Mouse (Mus musculus) intestine, embryonic 16.5 days (tissue): ENCODE measurements around the gene Adgrf5. TPM values are rescaled to one million over a fixed set of nuclear protein-coding genes. Genes with fewer than 3 reads are reported as not detected.

Experiments used
- ATAC-seq: fragments of 200-750 bp; cut with Nextera tagmentation; 2 replicates; pipeline ENCODE4 v1.8.0; 2017; ENCODE audit warnings: moderate TSS enrichment, moderate library complexity
- H3K27ac ChIP-seq: fragments of 300-500 bp; sonication (generic); 2 replicates; pipeline ENCODE4 v1.5.1; 2014; ENCODE audit warnings: mild to moderate bottlenecking, low read length
- H3K27me3 ChIP-seq: fragments of 300-500 bp; sonication (generic); replicated peaks from 2 replicates; pipeline ENCODE4 v1.6.1; 2014; ENCODE audit warnings: low read length, control low read depth, mixed read lengths; ENCODE audit not compliant: control insufficient read depth, insufficient read depth
- H3K36me3 ChIP-seq: fragments of 300-500 bp; sonication (generic); 2 replicates; pipeline ENCODE4 v1.6.1; 2014; ENCODE audit warnings: low read length, control low read depth; ENCODE audit not compliant: control insufficient read depth, insufficient read depth
- H3K4me1 ChIP-seq: fragments of 300-500 bp; sonication (generic); 2 replicates; pipeline ENCODE4 v1.6.1; 2014; ENCODE audit warnings: low read length, control low read depth, mixed read lengths; ENCODE audit not compliant: control insufficient read depth, insufficient read depth
- H3K4me2 ChIP-seq: fragments of 300-500 bp; sonication (generic); 2 replicates; pipeline ENCODE4 v1.6.1; 2014; ENCODE audit warnings: low read depth, low read length, control low read depth
- H3K4me3 ChIP-seq: fragments of 300-500 bp; sonication (generic); 2 replicates; pipeline ENCODE4 v1.5.1; 2014; ENCODE audit warnings: mild to moderate bottlenecking, low read length
- H3K9ac ChIP-seq: fragments of 300-500 bp; sonication (generic); 2 replicates; pipeline ENCODE4 v1.6.1; 2014; ENCODE audit warnings: low read depth, low read length
- H3K9me3 ChIP-seq: fragments of 300-500 bp; sonication (generic); 2 replicates; pipeline ENCODE4 v1.6.1; 2016; ENCODE audit warnings: low read length, control low read depth; ENCODE audit not compliant: control insufficient read depth
- WGBS: fragments of 180-500 bp; shearing (Covaris S2); extraction: QIAGEN DNeasy Blood & Tissue Kit; methylation state at CpG from one replicate; pipeline ENCODE4 v1.1.7; 2014; 5-methylcytosine and 5-hydroxymethylcytosine counted together
- polyA plus RNA-seq: library from polyadenylated mRNA; unstranded; fragments of >200 nt; fragmentation: Nextera tagmentation; extraction: Ambion mirVana; gene quantifications from 2 replicates; pipeline ENCODE4 v1.2.1, GENCODE M21; 2015

Gene Adgrf5
- polyA plus RNA-seq, result 10.3 and 10.6 TPM in 2 replicates

DNA sequence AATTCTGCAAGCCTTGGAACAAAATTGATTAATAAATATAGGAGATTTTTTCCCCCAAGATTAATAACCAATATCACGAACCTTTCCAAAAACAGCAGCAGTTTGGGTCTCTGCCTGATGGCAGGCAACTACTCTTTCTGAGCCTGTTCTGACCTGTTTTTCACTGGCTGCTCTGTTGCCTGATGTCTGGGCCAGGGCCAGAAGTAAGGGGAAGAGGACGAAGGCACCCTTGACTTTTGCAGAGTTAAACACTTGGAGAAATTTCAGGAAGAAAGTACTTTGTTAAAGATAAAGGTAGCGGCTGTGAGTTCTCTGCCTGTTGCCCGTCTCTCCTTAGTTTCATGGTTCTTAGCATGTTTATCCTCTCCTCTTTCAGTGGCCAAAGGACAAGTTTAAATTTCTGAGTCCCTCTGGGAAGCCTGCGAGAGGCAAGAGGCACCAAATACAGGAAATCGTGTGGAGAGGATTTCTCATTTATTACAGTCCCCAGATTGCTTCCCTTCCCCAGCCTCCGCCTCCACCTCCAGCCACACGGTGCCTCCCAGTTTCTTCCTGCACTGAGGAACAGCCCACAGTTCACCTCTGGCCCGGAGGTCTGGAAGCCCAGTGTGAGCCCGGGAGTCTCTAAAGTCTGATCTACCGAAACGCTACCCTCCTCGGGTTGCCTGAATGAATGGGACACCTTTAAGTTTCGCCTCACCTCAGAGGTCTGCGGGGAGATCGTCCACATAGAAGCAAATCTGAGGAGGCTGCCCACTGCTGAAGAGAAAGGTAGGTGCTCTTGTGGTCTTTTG lies at the start of gene Adgrf5:
TSS of gene Adgrf5 (plus strand) at position 626 of the 794 bp plus-strand sequence.
- Histone ChIP-seq H3K4me2 (peak within 1 kb of the TSS; percentile 30), H3K9ac (peak within 1 kb of the TSS; percentile 48; the same call in 1 of the 2 replicates)

DNA sequence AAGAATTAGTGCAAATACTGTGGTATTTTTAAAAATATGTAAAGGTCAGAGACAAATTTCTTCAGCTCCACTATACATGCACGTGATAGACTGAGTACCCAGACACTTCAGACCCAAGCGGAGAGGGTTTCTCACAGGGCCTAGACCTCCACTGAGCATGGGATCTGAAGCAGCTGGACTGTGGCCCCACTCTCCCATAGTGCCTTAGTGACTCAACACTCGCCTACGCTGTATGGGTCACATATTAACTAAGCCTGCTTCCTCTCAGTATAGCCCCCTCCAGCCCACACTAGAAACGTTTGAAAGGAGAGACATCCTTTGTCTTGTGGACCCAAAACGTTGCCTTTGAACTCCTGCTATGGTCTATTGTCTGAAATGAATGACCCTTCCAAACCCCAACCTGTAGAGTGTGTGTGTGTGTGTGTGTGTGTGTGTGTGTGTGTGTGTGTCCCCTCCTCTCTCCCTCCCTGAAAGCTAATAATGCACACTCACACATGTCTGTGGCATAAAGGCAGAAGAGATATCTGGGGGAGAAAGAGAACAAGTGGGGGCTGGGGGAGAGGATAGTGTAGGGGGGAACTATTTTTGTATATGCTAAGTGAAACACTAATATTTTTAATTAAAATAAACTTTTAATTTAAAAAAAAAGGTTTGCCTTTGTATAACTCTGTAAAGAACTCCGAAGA lies 34.1 kb upstream of the Adgrf5 start:
- Histone ChIP-seq H3K27ac (no peak overlapping the region), H3K27me3 (no peaks in the 10 kb centered on the region)
- WGBS, result 44% methylated on average over 7 of the region's 7 CpGs

More for the DNA sequence above, at the start of gene Adgrf5:
- Histone ChIP-seq H3K4me3 (peak within 1 kb of the TSS; percentile 30), H3K27ac (peak within 1 kb of the TSS; percentile 34), H3K27me3 (no peaks in the 10 kb centered on the region), H3K36me3 (no peaks in the 10 kb centered on the region), H3K9me3 (no peaks in the 10 kb centered on the region), H3K4me1 (peaks cover 13% of the 10 kb centered on the region)
- WGBS, result 28% methylated on average over 16 of the region's 16 CpGs
- ATAC-seq, result peak; percentile 86

DNA sequence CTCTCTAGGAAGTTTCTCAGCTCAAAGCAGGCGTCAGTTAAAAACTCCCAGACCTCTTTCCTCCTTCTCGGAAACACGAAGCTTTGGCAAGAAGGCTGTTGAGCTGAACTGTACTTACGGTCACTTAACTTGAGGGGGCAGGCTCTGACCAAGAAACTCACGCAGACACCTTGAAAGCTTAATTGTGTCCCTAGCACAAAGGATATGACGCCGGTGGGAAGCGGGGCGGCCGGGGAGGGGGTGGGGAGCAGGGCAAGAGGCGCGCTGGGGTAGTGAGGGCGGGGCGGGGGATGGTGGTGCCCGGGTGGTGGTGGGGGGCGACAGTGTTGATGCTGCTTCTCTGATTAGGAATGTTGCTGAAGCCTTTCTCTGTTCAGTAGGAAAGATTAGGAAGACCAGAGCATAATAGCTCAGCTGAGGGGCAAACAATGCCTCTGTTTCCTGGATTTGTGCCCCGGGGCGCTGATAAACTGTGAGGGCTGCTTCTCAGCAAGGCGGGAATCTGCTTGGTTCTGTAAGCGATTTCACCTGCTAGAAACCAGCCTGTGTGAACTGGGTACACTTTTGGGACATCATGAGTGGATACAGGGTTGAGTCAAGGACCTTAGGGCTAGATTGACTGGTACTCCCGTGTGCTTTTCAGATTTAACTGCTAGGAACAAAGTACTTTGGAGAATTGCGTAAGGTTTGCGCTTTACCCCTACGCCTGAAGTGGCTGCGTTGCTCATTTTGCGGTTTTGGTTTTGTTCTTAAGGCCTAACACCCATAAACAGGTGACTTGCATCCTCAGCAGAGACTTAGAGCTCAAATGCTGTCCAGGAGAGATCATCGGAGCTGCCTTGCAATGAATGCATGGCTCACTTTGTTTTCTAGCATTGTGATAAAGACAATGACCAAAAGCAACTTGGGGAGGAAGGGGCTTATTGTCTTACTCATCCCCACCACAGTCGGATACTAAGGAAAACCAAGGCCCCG lies 33.2 kb upstream of the Adgrf5 start:
- Histone ChIP-seq H3K9ac (peak overlapping the region; percentile 51; the same call in 1 of the 2 replicates), H3K4me2 (peak overlapping the region; percentile 51)

More for the DNA sequence above, 34.1 kb upstream of the Adgrf5 start:
- Histone ChIP-seq H3K4me2 (peak overlapping the region; percentile 51; the same call in 1 of the 2 replicates), H3K4me1 (peaks cover 9% of the 10 kb centered on the region; the same call in 1 of the 2 replicates), H3K36me3 (no peaks in the 10 kb centered on the region), H3K9me3 (no peaks in the 10 kb centered on the region; the same call in 1 of the 2 replicates), H3K9ac (0 out of 2 replicates have a peak overlapping the region, but pooled peaks have one; percentile 51), H3K4me3 (no peak overlapping the region)
- ATAC-seq, result peak; percentile 82

DNA sequence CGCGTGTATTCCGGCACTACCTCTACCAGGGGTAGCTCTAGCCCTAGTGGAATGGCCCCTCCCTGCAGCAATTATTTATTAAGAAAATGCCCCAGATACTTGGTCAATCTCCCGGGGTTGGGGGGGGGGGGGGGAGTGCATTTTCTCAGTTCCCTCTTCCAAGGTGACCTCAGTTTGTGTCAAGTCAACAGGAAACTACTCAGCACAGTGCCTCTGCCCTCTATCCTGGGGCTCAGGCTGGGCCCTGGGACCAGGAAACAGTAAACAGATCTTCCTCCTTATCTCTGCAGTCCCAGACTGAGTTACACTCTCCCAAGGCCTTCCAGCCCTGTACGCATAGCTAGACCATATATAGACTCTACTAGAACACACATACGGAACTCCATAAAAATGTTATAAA lies 32.4 kb upstream of the Adgrf5 start:
- Histone ChIP-seq H3K4me2 (no peak overlapping the region), H3K9me3 (no peaks in the 10 kb centered on the region; the same call in 1 of the 2 replicates), H3K4me1 (peaks cover 12% of the 10 kb centered on the region; the same call in 1 of the 2 replicates), H3K27ac (no peak overlapping the region), H3K4me3 (no peak overlapping the region), H3K9ac (no peak overlapping the region), H3K27me3 (no peaks in the 10 kb centered on the region), H3K36me3 (no peaks in the 10 kb centered on the region)
- peak; percentile 64 for ATAC-seq
- 60% methylated on average over 6 of the region's 6 CpGs for WGBS

More for the DNA sequence above, 33.2 kb upstream of the Adgrf5 start:
- no peaks in the 10 kb centered on the region for H3K27me3 ChIP-seq
- peak overlapping the region; percentile 39; the same call in 1 of the 2 replicates for H3K27ac ChIP-seq
- H3K4me3 ChIP-seq, result peak overlapping the region; percentile 34
- H3K9me3 ChIP-seq, result no peaks in the 10 kb centered on the region; the same call in 1 of the 2 replicates
- no peaks in the 10 kb centered on the region for H3K36me3 ChIP-seq
- peaks cover 9% of the 10 kb centered on the region; the same call in 1 of the 2 replicates for H3K4me1 ChIP-seq
- WGBS, result 17% methylated on average over 29 of the region's 29 CpGs
- peak; percentile 81 for ATAC-seq

DNA sequence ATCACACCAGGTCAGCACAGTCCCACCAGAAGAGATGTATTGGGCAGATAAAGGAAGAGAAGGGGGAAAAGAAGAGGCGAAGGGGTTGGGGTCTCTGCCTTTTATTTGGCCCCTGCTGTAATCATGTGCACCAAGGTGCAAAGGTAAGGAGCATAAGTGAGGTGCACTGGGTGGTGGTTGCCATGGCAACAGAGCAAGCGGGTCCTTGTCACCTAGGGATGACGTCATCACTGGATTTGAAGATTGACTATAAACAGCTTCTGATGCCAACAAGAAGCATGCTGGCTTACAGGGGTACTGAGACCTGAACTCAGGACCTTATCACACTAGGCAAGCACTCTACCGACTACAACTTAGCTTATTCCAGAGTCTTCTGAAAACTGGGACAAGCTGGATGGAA lies 31.0 kb upstream of the Adgrf5 start:
- Histone ChIP-seq H3K4me2 (no peak overlapping the region), H3K27me3 (no peaks in the 10 kb centered on the region), H3K4me3 (no peak overlapping the region), H3K36me3 (no peaks in the 10 kb centered on the region), H3K27ac (no peak overlapping the region), H3K4me1 (peaks cover 12% of the 10 kb centered on the region; the same call in 1 of the 2 replicates), H3K9ac (no peak overlapping the region), H3K9me3 (no peaks in the 10 kb centered on the region; the same call in 1 of the 2 replicates)
- ATAC-seq, result no peak
- WGBS, result 77% methylated on average over 4 of the region's 4 CpGs

DNA sequence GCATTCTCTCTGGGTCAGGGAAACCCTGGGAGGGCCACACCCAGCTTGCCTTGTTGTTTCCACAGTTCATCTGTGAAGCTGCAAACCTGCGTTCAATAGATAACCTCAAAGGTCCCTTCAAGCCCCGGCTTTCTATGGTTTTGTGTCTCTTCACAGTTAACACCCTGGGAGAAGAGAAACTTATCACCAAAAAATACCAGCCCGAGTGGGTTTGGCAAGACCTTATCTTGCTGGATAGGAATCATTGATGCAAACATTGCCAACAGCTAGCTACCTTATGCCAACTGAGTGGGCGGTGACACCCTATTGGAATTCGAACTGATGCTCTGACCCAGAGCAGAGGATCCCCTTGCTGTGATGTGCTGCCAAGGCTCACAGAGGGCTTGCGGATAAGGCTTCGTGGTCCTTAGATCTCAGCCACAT lies 30.5 kb upstream of the Adgrf5 start:
- 70% methylated on average over 7 of the region's 7 CpGs for WGBS
- H3K4me2 ChIP-seq, result no peak overlapping the region
- ATAC-seq, result no peak
- H3K36me3 ChIP-seq, result no peaks in the 10 kb centered on the region
- no peak overlapping the region for H3K9ac ChIP-seq
- H3K27me3 ChIP-seq, result no peaks in the 10 kb centered on the region
- H3K4me1 ChIP-seq, result peaks cover 12% of the 10 kb centered on the region; the same call in 1 of the 2 replicates
- H3K27ac ChIP-seq, result no peak overlapping the region
- H3K4me3 ChIP-seq, result no peak overlapping the region
- no peaks in the 10 kb centered on the region; the same call in 1 of the 2 replicates for H3K9me3 ChIP-seq

DNA sequence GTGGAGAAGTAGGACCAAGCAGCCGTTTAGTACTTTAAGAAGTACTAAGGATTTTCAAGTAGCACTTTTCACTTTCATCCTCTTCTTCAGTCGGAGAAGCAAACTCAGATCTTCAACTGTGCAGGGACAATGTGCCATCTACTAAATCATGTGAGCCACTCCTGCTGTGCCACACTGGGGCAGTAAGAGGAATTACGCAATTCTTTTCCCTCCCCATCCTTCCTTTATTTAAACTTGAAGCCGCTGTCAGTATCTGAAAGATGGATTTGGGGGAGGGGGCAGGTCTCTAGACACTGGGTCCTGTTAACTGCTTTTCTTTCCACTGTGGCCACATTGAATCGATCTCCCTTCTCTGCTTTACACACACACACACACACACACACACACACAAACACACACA lies 27.6 kb upstream of the Adgrf5 start:
- WGBS, result 44% methylated on average over 5 of the region's 5 CpGs
- H3K4me3 ChIP-seq, result no peak overlapping the region
- peaks cover 6% of the 10 kb centered on the region; the same call in 1 of the 2 replicates for H3K4me1 ChIP-seq
- no peaks in the 10 kb centered on the region for H3K27me3 ChIP-seq
- H3K9ac ChIP-seq, result no peak overlapping the region
- no peak overlapping the region for H3K4me2 ChIP-seq
- ATAC-seq, result no peak
- no peaks in the 10 kb centered on the region for H3K9me3 ChIP-seq
- no peak overlapping the region for H3K27ac ChIP-seq
- H3K36me3 ChIP-seq, result no peaks in the 10 kb centered on the region

DNA sequence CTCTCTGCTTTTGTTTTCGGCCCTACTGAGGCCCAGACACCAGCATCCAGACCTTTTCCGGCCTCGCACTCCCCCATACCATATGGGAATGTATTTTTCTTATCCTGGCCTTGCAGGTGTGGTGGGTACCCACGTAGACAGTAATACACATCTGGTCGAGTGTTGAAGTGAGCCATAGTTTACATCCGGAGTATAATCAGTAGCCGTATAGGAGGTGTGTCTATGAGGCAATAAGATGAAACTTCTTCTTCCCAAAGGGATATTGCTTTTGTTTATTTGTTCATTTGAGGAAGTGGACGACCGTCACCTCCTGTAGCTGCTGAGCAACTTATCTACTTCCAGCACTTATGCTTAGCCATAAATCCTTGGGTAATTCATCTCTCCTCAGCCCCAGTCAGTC lies 26.2 kb upstream of the Adgrf5 start:
- no peak overlapping the region for H3K9ac ChIP-seq
- H3K36me3 ChIP-seq, result no peaks in the 10 kb centered on the region
- no peak overlapping the region for H3K4me2 ChIP-seq
- peak; percentile 80 for ATAC-seq
- no peak overlapping the region for H3K27ac ChIP-seq
- H3K4me1 ChIP-seq, result peaks cover 4% of the 10 kb centered on the region; the same call in 1 of the 2 replicates
- no peaks in the 10 kb centered on the region for H3K27me3 ChIP-seq
- no peak overlapping the region for H3K4me3 ChIP-seq
- no peaks in the 10 kb centered on the region for H3K9me3 ChIP-seq
- WGBS, result 36% methylated on average over 9 of the region's 9 CpGs
